Mouse (Mus musculus): Measurements from ENCODE around the gene Erbb2.

The Erbb2 gene

DNA sequence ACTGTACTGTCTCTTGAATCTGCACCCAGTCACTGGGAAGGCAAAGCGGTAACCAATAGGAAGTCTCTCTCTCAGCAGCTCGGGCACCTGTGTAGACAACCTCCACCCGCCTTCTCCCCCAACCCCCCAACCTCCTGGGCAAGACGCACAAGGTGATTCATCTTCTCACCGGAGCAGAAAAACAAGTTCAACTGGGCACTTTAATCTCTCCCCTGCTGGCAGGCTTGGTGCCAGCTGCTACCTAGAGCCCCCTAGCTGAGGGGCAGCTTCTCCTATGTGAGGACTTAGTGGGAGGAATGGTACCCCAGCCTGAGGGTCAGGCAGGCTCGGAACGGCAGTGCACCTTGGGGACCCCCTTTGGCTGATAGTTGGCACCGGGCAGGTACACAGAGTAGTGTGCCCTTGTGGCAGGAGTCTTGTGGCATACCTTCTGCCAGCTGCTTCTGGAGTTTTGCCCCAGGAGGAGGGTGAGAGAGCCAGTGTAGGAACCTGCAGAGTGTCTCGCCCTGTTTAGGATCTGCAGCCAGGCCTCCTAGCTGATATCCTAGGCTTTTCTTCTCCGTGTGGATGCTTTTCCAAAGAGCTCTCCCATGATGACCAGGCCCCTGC lies 6.8 kb downstream of the Erbb2 start:
- no peak for DNase-seq (ENCODE audit: low read depth, low spot score)

DNA sequence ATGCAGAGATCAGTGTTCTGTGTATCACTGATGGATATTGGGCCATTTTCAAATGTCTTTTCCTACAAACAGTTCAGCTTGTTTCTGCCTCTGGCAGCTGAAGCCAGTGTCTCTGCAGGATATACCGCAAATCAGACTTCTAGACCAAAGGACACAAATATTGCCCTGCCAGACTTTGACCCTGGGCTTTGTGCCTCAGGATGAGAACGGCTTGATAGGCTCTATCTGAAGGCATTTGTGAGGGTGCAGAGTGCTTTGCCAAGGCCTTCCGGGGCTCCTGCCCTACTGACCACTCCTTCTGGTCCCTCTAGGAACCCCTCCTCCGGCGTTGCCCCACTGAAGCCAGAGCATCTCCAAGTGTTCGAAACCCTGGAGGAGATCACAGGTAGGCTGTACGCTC lies 14.3 kb downstream of the Erbb2 start:
- no peak for DNase-seq (ENCODE audit: low read depth, low spot score)

DNA sequence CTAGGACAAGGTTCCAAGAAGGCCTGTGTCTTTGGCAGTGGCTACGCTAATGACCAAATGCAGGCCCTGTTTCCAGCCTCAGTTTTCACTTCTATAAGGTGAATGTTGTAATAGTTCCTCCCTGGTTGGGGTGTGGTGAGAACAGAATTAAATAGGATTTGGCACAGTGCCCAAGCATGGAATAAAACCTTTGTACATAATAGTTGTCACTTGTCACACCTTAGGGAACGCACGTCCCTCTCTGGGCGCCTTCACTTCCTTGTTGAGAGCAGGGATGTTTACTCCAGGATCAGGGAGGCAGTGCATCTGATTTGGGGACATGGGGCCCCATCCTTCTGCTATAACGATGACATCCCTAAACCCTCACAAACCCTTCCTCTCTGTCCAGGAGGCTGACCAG lies 16.2 kb downstream of the Erbb2 start:
- DNase-seq (ENCODE audit: low read depth, low spot score): no peak

DNA sequence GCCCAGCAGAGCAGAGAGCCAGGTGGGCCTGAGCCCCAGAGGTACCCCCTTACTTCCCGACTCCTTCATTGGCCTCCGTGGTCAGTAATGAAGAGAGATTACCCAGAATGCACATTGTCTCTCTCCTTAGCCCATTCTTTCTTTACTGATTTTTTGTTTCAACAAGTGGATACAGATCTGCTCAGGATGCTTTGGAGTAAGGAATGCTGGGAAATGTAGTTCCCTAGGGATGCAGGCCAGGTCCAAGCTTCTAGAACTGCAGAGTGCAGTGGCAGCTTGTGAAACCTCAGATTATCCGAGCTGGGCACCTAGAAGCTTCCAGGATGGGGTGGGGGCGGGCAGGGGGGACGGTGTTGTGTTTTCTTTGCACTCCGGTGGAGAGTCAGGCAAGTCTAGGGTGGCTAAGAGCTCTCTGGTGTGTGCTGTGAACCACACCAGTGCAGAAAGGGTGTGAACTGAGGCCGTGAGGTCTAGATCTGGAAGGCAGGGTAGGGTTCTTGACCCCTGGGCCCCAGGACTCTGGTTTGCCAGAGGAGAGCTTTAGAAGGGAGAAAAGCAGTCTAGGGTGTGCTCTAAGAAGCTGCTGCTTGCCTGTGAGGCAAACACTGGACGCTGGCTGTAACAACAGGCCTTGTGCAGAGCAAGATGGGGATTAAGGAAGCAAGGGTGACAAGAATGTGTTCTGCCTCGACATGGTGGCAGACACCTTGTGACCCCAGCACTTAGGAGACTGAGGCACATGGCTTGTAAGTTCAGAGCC lies 19.7 kb downstream of the Erbb2 start:
- no peak for DNase-seq (ENCODE audit: low read depth, low spot score)

DNA sequence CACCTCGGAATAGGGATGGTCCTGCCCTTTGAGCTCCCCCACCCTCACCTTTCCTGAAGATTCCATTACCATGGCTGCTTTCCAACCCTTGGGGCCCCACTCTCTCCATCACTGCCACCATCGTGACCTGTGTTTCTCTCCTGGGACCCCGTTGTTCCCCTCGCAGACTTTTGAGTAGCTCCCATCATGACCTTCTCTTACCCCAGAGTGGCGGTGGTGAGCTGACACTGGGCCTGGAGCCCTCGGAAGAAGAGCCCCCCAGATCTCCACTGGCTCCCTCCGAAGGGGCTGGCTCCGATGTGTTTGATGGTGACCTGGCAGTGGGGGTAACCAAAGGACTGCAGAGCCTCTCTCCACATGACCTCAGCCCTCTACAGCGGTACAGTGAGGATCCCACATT lies 23.5 kb downstream of the Erbb2 start:
- DNase-seq (ENCODE audit: low read depth, low spot score): no peak

DNA sequence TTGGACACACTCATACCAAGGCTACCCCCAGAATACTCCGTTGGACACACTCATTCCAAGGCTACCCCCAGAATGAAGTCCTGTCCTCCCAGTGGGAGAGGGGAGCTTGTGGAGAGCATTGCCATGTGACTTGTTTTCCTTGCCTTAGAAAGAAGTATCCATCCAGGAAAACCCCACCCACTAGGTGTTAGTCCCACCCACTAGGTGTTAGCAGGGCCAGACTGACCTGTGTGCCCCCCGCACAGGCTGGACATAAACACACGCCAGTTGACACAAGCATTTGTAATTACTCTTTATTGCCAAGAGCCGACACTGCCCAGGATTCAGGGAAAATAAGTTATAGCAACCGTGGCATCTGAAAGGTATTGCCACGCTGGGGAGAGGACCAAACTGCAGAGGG lies 25.2 kb downstream of the Erbb2 start:
- DNase-seq (ENCODE audit: low read depth, low spot score): no peak

DNA sequence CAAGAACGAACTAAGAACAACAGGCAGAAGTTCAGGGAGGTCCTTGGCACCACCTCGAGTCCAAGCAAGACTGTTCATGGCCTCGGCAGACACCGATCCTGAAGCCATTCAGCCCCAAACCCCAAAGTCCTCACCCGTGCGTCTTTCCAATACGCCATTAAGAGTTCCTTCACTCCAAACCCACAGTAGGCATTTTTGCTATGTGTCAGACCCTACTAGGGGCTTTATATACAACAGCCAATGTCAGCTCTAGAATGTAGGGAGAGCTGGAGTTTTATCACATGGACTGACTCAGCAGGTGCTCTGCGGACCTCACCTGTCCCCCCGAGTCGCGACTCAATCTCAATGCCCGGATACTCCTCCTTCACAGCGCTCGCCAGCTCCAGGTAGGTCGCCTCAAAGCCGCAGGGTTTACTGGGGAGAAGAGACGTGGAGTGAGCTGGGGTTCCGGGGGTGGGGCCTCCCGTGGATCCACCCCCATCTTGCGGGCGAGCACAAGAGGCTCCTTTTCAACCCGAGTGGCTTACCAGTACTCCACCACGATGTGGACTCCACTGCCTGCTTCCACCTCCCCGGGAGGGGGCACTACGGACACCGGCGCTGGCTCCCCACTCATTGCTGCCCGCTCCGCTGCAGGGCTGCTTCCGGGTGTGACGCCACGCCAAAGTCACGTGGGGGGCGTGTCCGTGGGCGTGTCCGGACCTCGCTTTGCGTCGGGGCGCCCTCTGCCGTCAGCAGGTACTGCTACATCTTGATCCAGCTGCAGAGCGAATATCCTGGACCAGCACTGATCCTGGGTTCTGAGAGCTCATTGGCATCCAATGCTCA lies 26.3 kb downstream of the Erbb2 start, which contains the start of gene Mien1:
Gene Mien1 (minus strand): TSS at position 661 of the 828 bp plus-strand sequence.
- DNase-seq (ENCODE audit: low read depth, low spot score): peak; percentile 86

DNA sequence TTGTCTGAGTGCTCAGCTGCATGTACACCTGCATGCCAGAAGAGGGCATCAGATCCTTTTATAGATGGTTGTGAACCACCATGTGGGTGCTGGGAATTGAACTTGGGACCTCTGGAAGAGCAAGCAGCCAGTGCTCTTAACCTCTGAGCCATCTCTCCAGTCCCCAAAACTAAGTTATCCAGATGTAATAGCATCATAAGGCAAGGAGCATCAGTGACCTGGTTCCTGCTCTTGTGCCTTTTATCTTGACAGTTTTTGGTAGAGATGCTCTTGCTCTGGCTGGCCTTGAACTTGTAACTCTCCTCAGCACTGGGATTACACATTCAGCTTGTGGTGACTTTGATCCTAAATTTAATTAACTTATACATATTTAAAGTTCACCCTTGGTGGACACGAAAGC lies 31.4 kb downstream of the Erbb2 start:
- DNase-seq (ENCODE audit: low read depth, low spot score): no peak

DNA sequence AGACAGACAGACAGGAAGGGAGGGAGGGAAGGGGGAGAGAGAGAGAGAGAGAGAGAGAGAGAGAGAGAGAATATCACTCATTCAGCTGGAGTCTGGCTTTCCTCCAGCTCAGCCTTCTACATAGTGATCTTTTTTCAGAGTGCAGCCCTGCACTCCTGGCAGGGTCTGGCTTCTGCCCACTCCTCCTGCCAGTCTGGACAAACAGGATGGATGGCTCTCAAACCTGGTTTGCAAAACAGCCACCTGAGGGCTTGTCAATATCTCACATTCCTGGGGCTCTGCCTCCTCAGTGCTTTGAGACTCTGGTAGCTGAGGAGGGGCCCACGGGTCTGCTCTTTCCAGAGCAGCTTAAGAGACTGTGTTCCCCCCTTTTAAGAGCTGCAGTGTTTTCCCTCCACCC lies 33.0 kb downstream of the Erbb2 start:
- no peak for DNase-seq (ENCODE audit: low read depth, low spot score)

DNA sequence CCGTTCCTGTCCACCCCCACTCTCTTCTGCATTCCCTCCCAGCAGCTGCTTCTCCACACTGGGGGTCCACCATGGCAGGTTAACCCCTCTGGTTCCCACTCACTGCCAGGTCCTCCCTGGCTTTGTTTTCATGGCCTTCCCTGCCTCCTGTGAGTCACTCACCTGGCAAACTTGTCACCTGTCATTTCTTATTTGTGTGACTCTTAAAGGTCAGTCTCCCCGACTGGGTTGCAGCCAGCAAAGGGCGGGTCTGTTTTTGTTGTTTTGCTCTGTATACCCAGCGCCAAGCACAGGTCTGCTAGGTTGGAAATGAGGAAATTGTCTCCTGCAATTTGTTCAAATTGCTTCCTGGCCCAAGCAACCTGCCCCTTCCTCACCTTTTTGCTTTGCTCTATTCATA lies 33.4 kb downstream of the Erbb2 start:
- no peak for DNase-seq (ENCODE audit: low read depth, low spot score)

DNA sequence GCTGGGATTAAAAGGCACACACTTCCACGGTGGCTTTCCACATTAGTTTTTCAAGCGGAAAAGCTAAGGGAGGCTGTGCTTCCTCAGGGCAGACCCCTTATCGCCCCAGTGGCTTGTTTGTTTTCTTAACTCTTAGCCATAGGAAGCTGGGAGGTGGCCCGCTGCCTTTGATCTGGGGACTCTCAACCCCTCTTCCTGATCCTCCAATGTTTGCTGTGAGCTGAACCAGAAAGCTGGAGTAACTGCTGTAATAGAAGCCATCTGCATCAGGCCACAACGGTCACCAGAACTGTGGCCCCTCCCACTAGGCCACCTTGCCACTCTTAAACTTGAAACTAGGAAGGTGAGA lies 33.9 kb downstream of the Erbb2 start, which contains the start of gene Grb7:
Gene Grb7 (plus strand): TSS at position 182 of the 349 bp plus-strand sequence.
- no peak for DNase-seq (ENCODE audit: low read depth, low spot score)

DNA sequence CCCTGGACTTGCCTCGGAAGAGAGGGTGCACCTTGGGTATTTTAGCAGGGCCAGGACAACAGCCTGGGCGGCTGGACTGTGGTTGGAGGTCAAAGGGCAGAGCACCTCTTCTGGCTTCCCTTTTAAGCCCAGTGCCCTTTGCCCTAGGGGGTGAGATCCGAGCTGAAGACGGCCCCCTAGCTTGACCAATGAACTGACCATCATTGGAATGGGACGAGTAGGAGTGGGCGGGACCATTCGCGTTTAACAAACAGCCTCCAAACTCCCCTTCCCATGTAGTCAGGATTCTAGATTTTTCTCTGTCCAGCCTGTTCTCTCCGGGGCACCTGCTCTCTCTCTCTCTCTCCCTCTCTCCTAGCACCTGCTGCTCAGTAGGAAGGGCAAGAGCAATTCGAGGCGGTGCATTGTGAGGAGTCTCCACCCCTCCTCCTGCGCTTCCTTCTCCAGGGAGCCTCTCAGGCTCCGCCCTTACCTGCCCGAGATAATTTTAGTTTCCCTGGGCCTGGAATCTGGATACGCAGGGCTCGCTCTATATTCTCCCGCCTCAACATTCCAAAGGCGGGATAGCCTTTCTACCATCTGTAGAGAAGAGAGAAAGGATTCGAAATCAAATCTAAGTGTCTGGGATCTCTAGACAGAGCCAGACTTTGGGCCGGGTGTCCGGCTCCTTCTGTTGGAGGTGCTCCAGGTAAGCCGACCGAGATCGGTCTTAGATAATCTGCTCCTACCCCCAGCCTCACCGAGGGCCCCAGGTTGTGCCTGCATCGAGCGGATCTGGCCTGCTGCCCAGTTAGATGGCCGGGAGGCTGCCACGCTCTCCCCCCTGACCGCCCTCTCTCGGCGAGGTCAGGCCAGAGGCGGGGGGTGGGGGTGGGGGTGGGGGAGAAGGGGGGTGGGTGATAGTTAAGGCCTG lies 34.5 kb downstream of the Erbb2 start:
- no peak for DNase-seq (ENCODE audit: low read depth, low spot score)

DNA sequence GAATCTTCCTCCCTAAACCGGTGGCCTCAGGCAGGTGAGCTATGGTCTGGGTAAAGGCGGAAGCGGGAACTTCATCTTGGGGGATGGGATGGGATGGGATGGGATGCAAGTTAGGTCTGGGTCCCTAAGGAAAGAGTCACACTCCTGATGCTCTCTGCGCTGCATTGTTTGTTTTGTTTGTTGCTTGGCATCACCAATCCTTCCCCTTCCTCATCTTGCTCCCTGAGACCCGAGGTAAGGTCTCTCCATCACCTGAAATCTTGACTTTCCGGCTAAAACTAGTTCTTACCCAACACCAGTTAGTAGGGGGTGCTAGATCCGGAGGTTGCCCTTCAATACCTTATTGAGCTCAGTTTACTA lies 35.2 kb downstream of the Erbb2 start:
- no peak for DNase-seq (ENCODE audit: low read depth, low spot score)

DNA sequence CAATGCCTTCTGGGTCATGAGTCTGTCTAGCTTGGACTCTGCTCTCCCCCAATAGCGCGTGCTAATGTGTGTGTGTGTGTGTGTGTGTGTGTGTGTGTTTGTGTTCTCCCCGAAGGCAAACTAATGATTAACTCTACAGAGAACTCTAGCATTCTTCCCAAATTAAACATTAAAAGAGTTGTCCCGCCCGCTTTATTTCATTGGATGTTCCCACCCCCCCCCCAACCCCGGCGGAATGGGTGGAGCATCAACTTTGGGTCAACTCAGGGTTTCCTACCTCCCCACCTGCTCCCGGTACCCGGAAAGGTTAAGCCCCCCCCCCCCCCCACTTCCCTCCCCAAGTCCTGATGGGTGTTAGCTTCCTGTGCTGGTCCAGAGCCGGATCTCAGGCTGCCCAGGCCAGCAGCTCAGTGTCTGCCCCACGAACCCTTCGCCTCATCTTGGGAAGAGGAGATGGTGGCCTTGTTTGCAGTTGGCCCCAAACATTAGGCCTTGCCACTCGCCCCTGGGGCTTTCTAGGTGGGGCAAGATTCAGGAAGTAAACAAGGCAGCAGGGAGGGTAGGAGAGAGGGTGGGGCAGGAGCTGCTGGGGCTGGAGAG lies 36.0 kb downstream of the Erbb2 start:
- DNase-seq (ENCODE audit: low read depth, low spot score): no peak

DNA sequence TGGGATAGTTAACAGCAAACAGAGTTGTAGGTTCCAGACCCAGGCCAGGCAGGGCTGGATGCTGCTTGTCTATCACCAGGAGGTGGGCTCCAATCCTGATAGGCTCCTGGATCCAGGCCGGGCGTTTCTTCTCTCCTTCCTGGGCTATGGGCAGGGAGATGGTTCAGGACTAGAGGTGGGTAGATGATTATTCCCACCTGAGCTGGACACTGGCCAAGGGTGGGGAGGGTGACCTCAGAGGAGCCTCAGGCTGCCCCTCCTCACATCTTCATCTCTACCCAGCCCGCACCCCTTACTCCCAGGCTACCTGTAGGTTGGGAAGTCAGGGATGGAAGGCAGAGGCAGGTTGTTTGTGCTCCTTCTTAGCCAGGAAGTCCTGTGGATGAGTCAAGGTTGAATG lies 37.1 kb downstream of the Erbb2 start:
- DNase-seq (ENCODE audit: low read depth, low spot score): no peak

DNA sequence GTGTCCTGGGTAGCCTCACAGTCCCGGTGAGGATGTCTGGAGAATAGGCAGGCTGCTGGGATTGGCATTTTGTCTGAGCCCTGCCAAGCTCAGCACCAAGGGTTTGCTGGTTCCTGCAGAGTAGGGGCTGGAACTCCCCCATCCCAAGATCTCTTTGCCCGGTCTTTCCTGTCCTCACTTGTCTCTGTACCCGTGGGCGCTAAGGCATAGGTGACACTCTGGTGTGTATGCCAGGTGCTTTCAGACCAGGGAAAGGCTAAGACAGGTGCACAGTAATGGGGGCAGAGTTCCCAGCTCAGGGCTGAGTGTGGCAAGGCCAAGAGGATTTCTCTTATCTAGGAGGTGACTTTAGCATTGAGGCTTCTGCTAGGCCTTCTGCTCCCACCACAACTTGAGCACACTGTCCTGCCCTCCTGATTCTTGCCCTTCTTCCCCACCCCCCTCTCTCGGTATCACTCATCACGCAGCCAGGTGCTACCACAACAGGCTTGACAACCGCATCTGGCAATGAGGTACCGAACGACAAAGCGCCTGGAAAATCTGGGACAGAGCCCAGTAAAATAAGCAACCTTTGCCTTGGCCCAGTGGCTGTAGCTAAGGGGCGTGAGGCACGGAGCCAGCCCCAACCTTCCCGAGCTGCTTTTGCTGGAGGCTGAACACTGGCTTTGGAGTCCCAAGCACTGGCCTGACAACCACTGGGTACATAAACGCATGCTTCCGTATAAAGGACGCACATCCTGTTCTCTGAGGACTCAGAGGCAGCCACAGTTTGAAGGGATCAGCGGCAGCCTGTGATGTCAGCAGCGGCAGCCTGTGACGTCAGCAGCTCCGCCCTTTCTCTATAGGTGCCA lies 37.9 kb downstream of the Erbb2 start:
- DNase-seq (ENCODE audit: low read depth, low spot score): no peak

DNA sequence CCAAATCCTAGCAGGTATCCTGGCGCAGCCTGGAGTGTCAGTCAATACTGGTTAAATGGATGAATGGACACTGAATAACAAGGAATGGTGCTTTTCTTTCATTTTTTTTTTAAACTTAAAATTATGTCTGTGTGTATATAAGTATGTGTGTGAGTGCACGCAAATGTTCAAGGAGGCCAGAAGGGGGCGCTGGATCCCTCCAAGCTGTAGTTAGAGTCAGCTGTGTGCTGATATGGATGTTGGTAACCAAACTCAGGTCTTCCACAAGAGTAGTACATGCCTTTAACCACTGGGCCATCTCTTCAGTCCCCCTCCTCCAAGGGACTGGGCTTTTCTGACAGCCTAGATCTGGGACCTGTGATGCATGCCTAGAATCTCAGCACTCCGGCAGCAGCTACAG lies 43.2 kb downstream of the Erbb2 start:
- DNase-seq (ENCODE audit: low read depth, low spot score): no peak

DNA sequence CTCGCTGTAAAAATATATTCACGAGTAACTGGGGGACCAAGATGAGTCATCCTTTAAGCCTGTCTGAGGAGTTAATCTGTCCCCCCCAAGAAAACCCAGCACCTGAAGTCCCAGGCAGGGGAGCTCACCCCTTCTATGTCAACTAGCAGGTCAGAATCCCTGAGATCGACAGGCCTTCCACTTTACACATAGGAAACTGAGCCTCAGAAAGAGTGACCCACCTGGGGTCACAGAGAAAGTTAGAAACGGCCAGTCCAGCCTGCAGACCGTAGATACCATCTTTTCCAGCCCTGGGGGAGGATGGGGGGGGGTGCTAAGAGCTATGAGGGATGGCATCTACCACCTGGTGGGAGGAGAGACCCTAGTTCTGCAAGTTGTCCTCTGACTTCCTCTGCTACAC lies 44.3 kb downstream of the Erbb2 start:
- DNase-seq (ENCODE audit: low read depth, low spot score): no peak

DNA sequence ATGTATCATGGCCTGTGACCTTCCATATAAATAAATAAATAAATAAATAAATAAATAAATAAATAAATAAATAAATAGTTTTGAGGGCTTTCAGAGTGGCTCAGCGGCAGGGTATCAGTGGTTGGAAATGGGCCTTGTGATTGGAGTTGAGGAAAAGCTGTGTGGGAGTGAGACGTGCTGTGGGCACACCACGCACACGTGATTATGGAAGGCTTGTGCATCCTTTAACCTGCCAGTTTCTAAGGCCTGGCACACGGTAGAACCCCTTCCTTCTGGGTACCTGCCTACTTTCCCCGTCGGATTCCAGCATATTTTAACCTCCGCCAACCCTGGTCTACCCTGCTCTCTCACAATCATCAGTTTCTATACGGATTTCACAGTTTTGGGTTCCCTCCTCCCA lies 44.7 kb downstream of the Erbb2 start:
- DNase-seq (ENCODE audit: low read depth, low spot score): no peak

DNA sequence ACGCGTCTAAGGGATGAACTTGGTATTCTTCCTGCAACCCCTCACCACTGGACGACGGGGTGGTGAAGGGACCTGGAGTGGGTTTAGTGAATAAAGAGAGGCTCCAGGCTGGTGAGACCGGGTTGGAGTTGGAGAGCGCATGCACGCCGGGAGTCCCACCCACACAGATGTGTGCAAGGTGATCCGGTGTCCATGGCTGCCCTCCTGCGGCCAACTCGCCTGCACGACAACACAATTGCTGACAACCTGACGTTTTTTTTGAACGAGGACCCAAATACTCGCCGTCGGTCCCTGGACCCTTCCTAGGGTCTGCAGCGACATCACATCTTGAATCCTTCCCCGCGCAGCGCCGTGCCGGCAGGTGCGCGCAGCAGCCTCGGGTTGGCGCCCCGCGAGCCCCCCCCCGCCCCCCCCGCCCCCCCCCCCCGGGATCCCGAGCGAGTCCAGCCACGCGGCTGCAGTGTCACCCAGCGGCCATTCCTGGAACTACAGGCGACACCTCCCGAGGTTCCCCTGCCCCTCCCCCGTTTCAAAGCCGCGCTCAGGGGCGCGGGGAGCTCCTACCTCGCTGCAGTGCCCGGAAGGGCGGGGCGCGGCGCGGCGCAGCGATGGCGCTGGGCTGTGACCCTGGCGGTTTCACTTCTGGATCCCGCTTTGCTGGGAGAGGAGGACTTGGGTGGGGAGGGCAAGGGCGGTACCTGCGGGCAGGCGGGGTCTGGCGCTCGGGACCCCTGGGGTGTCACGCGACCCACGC lies 45.3 kb downstream of the Erbb2 start:
- DNase-seq (ENCODE audit: low read depth, low spot score): peak; percentile 75
